Mouse (Mus musculus): ENCODE results near the gene Eif4e1b. TPM values are rescaled to one million over a fixed set of nuclear protein-coding genes. Genes with fewer than 3 reads are reported as not detected.
"Not testable (repeated sequence)": the region's sequence is repeated elsewhere in the genome, so short reads cannot be mapped to it uniquely, and the experiment has no call there.

Gene Eif4e1b
- total RNA-seq, 1 experiment from 2014 or later: not detected

GRCm38 (mm10) chr13:54758045-54758755 is 25.6 kb upstream of the Eif4e1b start:
- peak; percentile 75 for ATAC-seq (replicated peaks; ENCODE audit: insufficient number of reproducible peaks, low FRiP score, low TSS enrichment, poor library complexity, severe bottlenecking)

GRCm38 (mm10) chr13:54758756-54759470 is 24.9 kb upstream of the Eif4e1b start:
- no peak for ATAC-seq (replicated peaks; ENCODE audit: insufficient number of reproducible peaks, low FRiP score, low TSS enrichment, poor library complexity, severe bottlenecking)

GRCm38 (mm10) chr13:54759496-54759895 is 24.3 kb upstream of the Eif4e1b start:
- ATAC-seq (replicated peaks; ENCODE audit: insufficient number of reproducible peaks, low FRiP score, low TSS enrichment, poor library complexity, severe bottlenecking): no peak

- no peak for ATAC-seq (replicated peaks; ENCODE audit: insufficient number of reproducible peaks, low FRiP score, low TSS enrichment, poor library complexity, severe bottlenecking)
Observed at GRCm38 (mm10) chr13:54760164-54760795, 23.5 kb upstream of the Eif4e1b start.

GRCm38 (mm10) chr13:54760906-54761305 is 22.9 kb upstream of the Eif4e1b start:
- no peak for ATAC-seq (replicated peaks; ENCODE audit: insufficient number of reproducible peaks, low FRiP score, low TSS enrichment, poor library complexity, severe bottlenecking)

GRCm38 (mm10) chr13:54765281-54766191 is 18.3 kb upstream of the Eif4e1b start:
- no peak for ATAC-seq (replicated peaks; ENCODE audit: insufficient number of reproducible peaks, low FRiP score, low TSS enrichment, poor library complexity, severe bottlenecking)

GRCm38 (mm10) chr13:54766192-54766768 is 17.5 kb upstream of the Eif4e1b start, which contains the start of gene Sncb:
Sncb (minus strand) TSS chr13:54766595.
- ATAC-seq (replicated peaks; ENCODE audit: insufficient number of reproducible peaks, low FRiP score, low TSS enrichment, poor library complexity, severe bottlenecking): no peak

GRCm38 (mm10) chr13:54767012-54767411 is 16.8 kb upstream of the Eif4e1b start:
- no peak for ATAC-seq (replicated peaks; ENCODE audit: insufficient number of reproducible peaks, low FRiP score, low TSS enrichment, poor library complexity, severe bottlenecking)

GRCm38 (mm10) chr13:54780592-54780991 is 3.2 kb upstream of the Eif4e1b start:
- no peak; the same call in 1 of the 2 replicates for ATAC-seq (replicated peaks; ENCODE audit: insufficient number of reproducible peaks, low FRiP score, low TSS enrichment, poor library complexity, severe bottlenecking)

- no peak for ATAC-seq (replicated peaks; ENCODE audit: insufficient number of reproducible peaks, low FRiP score, low TSS enrichment, poor library complexity, severe bottlenecking)
Observed at GRCm38 (mm10) chr13:54781086-54781485, 2.7 kb upstream of the Eif4e1b start.

- no peak for ATAC-seq (replicated peaks; ENCODE audit: insufficient number of reproducible peaks, low FRiP score, low TSS enrichment, poor library complexity, severe bottlenecking)
Observed at GRCm38 (mm10) chr13:54783235-54783634, 563 bp upstream of the Eif4e1b start.

GRCm38 (mm10) chr13:54787591-54787990 is 3.8 kb downstream of the Eif4e1b start:
- not testable (repeated sequence) for ATAC-seq (replicated peaks; ENCODE audit: insufficient number of reproducible peaks, low FRiP score, low TSS enrichment, poor library complexity, severe bottlenecking)

GRCm38 (mm10) chr13:54788740-54789560 is 5.2 kb downstream of the Eif4e1b start, which contains the start of gene Tspan17:
Tspan17 (plus strand) TSS chr13:54789377.
- ATAC-seq (replicated peaks; ENCODE audit: insufficient number of reproducible peaks, low FRiP score, low TSS enrichment, poor library complexity, severe bottlenecking): peak; percentile 91

GRCm38 (mm10) chr13:54789561-54790397 is 6.0 kb downstream of the Eif4e1b start:
- ATAC-seq (replicated peaks; ENCODE audit: insufficient number of reproducible peaks, low FRiP score, low TSS enrichment, poor library complexity, severe bottlenecking): no peak

GRCm38 (mm10) chr13:54792259-54793230 is 8.7 kb downstream of the Eif4e1b start:
- no peak for ATAC-seq (replicated peaks; ENCODE audit: insufficient number of reproducible peaks, low FRiP score, low TSS enrichment, poor library complexity, severe bottlenecking)

All from monocyte, adult 5-6 weeks (primary cell).